Mouse (Mus musculus): ENCODE results near the gene Dpp8. TPM values are rescaled to one million over a fixed set of nuclear protein-coding genes. Genes with fewer than 3 reads are reported as not detected.
A peak's percentile ranks its signal among the peaks of the same experiment; 100 is the strongest.
"Not testable (repeated sequence)": the region's sequence is repeated elsewhere in the genome, so short reads cannot be mapped to it uniquely, and the experiment has no call there.

Gene Dpp8
- polyA plus RNA-seq, 1 experiment, result 24.4 TPM

DNA sequence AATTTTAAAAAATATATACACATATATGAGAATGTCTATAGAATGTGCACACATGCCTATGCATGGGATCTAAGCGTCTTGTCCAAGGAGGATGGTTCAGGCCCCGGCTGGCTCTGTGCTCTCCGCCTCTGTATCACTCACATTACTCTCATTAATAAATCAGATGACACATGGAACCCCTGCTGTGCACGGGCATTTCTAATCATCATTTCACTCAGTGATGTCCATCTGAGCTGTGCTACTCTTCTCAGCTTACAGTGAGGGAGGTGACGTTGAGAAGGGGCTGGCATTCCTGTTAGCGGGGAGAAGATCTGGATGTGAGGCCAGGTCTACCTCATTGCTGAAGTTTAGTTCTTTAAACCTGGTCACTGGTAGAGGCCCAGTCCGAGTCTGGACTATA lies 5.0 kb upstream of the Dpp8 start:
- no peaks in the 10 kb centered on the region for H3K27me3 ChIP-seq (ENCODE audit: control insufficient read depth, insufficient read depth, insufficient read length)
- no peak overlapping the region for H3K4me2 ChIP-seq (ENCODE audit: low read depth)
- H3K4me3 ChIP-seq, result no peak overlapping the region
- TF ChIP-seq SRF (IDR thresholded peaks at IDR 0.05; ENCODE audit: control insufficient read depth, insufficient read length, low read depth) (no peak), MYOD1 (IDR thresholded peaks at IDR 0.05; ENCODE audit: control insufficient read depth in 1 of 3, insufficient read length in 2 of 3, low read depth in 2 of 3) (no peak), MAX (IDR thresholded peaks at IDR 0.05; ENCODE audit: low read depth) (no peak), CEBPB (IDR thresholded peaks at IDR 0.05; ENCODE audit: insufficient read depth, poor library complexity, severe bottlenecking) (no peak), POLR2A (IDR thresholded peaks at IDR 0.05; ENCODE audit: insufficient read length, low read depth) (no peak), POLR2AphosphoS2 (IDR thresholded peaks at IDR 0.05; ENCODE audit: insufficient read length, low read depth) (no peak), REST (IDR thresholded peaks at IDR 0.05; ENCODE audit: insufficient read depth, insufficient read length) (no peak)
- H3ac ChIP-seq (ENCODE audit: control insufficient read depth, insufficient read length), result no peak overlapping the region
- no peaks in the 10 kb centered on the region for H3K79me2 ChIP-seq (ENCODE audit: control insufficient read depth, insufficient read depth)
- no peaks in the 10 kb centered on the region for H3K36me3 ChIP-seq (ENCODE audit: control insufficient read depth, insufficient read depth)

GRCm38 (mm10) chr9:65028313-65028712 lies 3.9 kb upstream of the Dpp8 start:
- Histone ChIP-seq H3K4me2 (ENCODE audit: low read depth) (no peak overlapping the region), H3K79me2 (ENCODE audit: control insufficient read depth, insufficient read depth) (peaks cover 8% of the 10 kb centered on the region), H3ac (ENCODE audit: control insufficient read depth, insufficient read length) (no peak overlapping the region), H3K36me3 (ENCODE audit: control insufficient read depth, insufficient read depth) (no peaks in the 10 kb centered on the region), H3K4me3 (no peak overlapping the region), H3K27me3 (ENCODE audit: control insufficient read depth, insufficient read depth, insufficient read length) (no peaks in the 10 kb centered on the region)
- no peak for TF ChIP-seq TCF12 (IDR thresholded peaks at IDR 0.05; ENCODE audit: insufficient read depth, poor library complexity, severe bottlenecking)
- no peak for TF ChIP-seq USF1 (IDR thresholded peaks at IDR 0.05; ENCODE audit: low read depth)
- TF ChIP-seq POLR2AphosphoS2 (IDR thresholded peaks at IDR 0.05; ENCODE audit: insufficient read length, low read depth), result no peak
- no peak for TF ChIP-seq E2F4 (IDR thresholded peaks at IDR 0.05; ENCODE audit: insufficient read depth)
- no peak for TF ChIP-seq SRF (IDR thresholded peaks at IDR 0.05; ENCODE audit: control insufficient read depth, insufficient read length, low read depth)
- TF ChIP-seq TCF3 (IDR thresholded peaks at IDR 0.05; ENCODE audit: insufficient read length, low read depth), result no peak
- TF ChIP-seq MYOD1 (IDR thresholded peaks at IDR 0.05; ENCODE audit: control insufficient read depth in 1 of 3, insufficient read length in 2 of 3, low read depth in 2 of 3), result no peak
- TF ChIP-seq MAX (IDR thresholded peaks at IDR 0.05; ENCODE audit: low read depth), result no peak
- no peak for TF ChIP-seq REST (IDR thresholded peaks at IDR 0.05; ENCODE audit: insufficient read depth, insufficient read length)
- TF ChIP-seq CEBPB (IDR thresholded peaks at IDR 0.05; ENCODE audit: insufficient read depth, poor library complexity, severe bottlenecking), result no peak
- no peak for TF ChIP-seq POLR2A (IDR thresholded peaks at IDR 0.05; ENCODE audit: insufficient read length, low read depth)

DNA sequence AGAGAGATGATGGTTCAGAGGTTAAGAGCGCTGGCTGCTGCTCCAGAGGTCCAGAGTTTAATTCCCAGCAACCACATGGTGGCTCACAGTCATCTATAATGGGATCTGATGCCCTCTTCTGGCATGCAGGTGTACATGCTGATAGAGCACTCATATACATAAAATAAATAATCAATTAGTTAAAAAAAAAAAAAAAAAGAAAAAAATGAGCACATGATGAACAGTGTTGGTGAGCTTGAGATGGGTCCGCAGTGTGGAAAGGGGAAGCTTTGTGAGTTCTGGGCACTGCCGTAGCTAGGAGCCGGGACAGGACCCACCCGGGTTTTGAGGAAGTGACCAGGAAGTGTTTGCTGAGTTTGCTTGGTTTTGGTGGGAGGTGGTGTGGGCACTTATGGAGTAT lies 859 bp upstream of the Dpp8 start:
- not testable (repeated sequence) for H3K36me3 ChIP-seq (ENCODE audit: control insufficient read depth, insufficient read depth); H3ac ChIP-seq (ENCODE audit: control insufficient read depth, insufficient read length); H3K27me3 ChIP-seq (ENCODE audit: control insufficient read depth, insufficient read depth, insufficient read length)
- Histone ChIP-seq H3K79me2 (ENCODE audit: control insufficient read depth, insufficient read depth) (peaks cover 16% of the 10 kb centered on the region), H3K4me2 (ENCODE audit: low read depth) (peak overlapping the region; percentile 63), H3K4me3 (peak overlapping the region; percentile 72)

GRCm38 (mm10) chr9:65031894-65032268 lies 333 bp upstream of the Dpp8 start:
- Histone ChIP-seq H3K4me2 (ENCODE audit: low read depth) (peak overlapping the region; percentile 63), H3K27me3 (ENCODE audit: control insufficient read depth, insufficient read depth, insufficient read length) (no peaks in the 10 kb centered on the region), H3K79me2 (ENCODE audit: control insufficient read depth, insufficient read depth) (peaks cover 16% of the 10 kb centered on the region), H3ac (ENCODE audit: control insufficient read depth, insufficient read length) (peak overlapping the region; percentile 97), H3K36me3 (ENCODE audit: control insufficient read depth, insufficient read depth) (peaks cover 9% of the 10 kb centered on the region), H3K4me3 (peak overlapping the region; percentile 72)
- no peak for TF ChIP-seq USF1 (IDR thresholded peaks at IDR 0.05; ENCODE audit: low read depth)
- no peak for TF ChIP-seq TCF3 (IDR thresholded peaks at IDR 0.05; ENCODE audit: insufficient read length, low read depth)
- no peak for TF ChIP-seq MYOG (IDR thresholded peaks at IDR 0.05; ENCODE audit: control insufficient read depth in 1 of 3, insufficient read depth in 1 of 3, insufficient read length in 2 of 3, low read depth in 2 of 3)
- TF ChIP-seq MAX (IDR thresholded peaks at IDR 0.05; ENCODE audit: low read depth), result no peak
- TF ChIP-seq CEBPB (IDR thresholded peaks at IDR 0.05; ENCODE audit: insufficient read depth, poor library complexity, severe bottlenecking), result no peak
- TF ChIP-seq E2F4 (IDR thresholded peaks at IDR 0.05; ENCODE audit: insufficient read depth), result no peak
- TF ChIP-seq SRF (IDR thresholded peaks at IDR 0.05; ENCODE audit: control insufficient read depth, insufficient read length, low read depth), result no peak
- TF ChIP-seq TCF12 (IDR thresholded peaks at IDR 0.05; ENCODE audit: insufficient read depth, poor library complexity, severe bottlenecking), result no peak
- TF ChIP-seq MYOD1 (IDR thresholded peaks at IDR 0.05; ENCODE audit: control insufficient read depth in 1 of 3, insufficient read length in 2 of 3, low read depth in 2 of 3), result no peak
- no peak for TF ChIP-seq POLR2A (IDR thresholded peaks at IDR 0.05; ENCODE audit: insufficient read length, low read depth)
- no peak for TF ChIP-seq REST (IDR thresholded peaks at IDR 0.05; ENCODE audit: insufficient read depth, insufficient read length)
- TF ChIP-seq POLR2AphosphoS2 (IDR thresholded peaks at IDR 0.05; ENCODE audit: insufficient read length, low read depth), result no peak

DNA sequence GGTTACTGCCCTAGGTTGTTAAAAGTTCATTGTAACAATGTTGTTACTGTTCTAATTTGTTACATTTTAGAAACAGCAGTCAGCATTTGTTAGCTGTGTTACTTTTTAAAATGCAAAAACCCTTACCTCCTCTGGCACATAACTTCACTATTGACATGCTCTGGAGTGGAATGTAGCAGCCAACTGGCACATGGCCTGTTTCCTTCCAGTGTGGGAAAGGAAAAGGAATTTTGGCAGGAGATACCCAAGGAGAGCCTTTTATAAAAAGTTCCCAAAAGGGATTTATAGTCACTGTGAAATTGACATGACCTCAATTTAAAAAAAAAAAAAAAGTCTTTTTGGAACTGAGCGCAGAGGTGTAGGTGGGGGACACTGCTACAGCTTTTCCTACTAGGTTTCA lies 4.2 kb downstream of the Dpp8 start:
- Histone ChIP-seq H3K79me2 (ENCODE audit: control insufficient read depth, insufficient read depth) (peaks cover 16% of the 10 kb centered on the region), H3K36me3 (ENCODE audit: control insufficient read depth, insufficient read depth) (peaks cover 13% of the 10 kb centered on the region), H3K4me3 (no peak overlapping the region), H3K4me2 (ENCODE audit: low read depth) (no peak overlapping the region), H3K27me3 (ENCODE audit: control insufficient read depth, insufficient read depth, insufficient read length) (no peaks in the 10 kb centered on the region), H3ac (ENCODE audit: control insufficient read depth, insufficient read length) (no peak overlapping the region)
- TF ChIP-seq POLR2AphosphoS2 (IDR thresholded peaks at IDR 0.05; ENCODE audit: insufficient read length, low read depth) (no peak), CEBPB (IDR thresholded peaks at IDR 0.05; ENCODE audit: insufficient read depth, poor library complexity, severe bottlenecking) (no peak), SRF (IDR thresholded peaks at IDR 0.05; ENCODE audit: control insufficient read depth, insufficient read length, low read depth) (no peak), USF1 (IDR thresholded peaks at IDR 0.05; ENCODE audit: low read depth) (no peak), MYOD1 (IDR thresholded peaks at IDR 0.05; ENCODE audit: control insufficient read depth in 1 of 3, insufficient read length in 2 of 3, low read depth in 2 of 3) (no peak), TCF12 (IDR thresholded peaks at IDR 0.05; ENCODE audit: insufficient read depth, poor library complexity, severe bottlenecking) (no peak), POLR2A (IDR thresholded peaks at IDR 0.05; ENCODE audit: insufficient read length, low read depth) (no peak), E2F4 (IDR thresholded peaks at IDR 0.05; ENCODE audit: insufficient read depth) (no peak), MYOG (IDR thresholded peaks at IDR 0.05; ENCODE audit: control insufficient read depth in 1 of 3, insufficient read depth in 1 of 3, insufficient read length in 2 of 3, low read depth in 2 of 3) (no peak)
